Mouse (Mus musculus) brain, embryonic 14.5 days (tissue): ENCODE results near the gene Strada. TPM values are rescaled to one million over a fixed set of nuclear protein-coding genes. Genes with fewer than 3 reads are reported as not detected.

Source experiments
- DNase-seq: peaks from one replicate; pipeline ENCODE4 v3.0.0-alpha.2; 2011; ENCODE audit warnings: low read depth
- CTCF ChIP-seq: fragments of 200-500 bp; IDR thresholded peaks from 2 replicates; pipeline ENCODE4 v1.5.1; 2012; ENCODE audit warnings: inconsistent platforms, mild to moderate bottlenecking, moderate library complexity, borderline replicate concordance; ENCODE audit not compliant: insufficient read depth, insufficient read length; ENCODE audit errors: extremely low read depth
- POLR2A ChIP-seq: fragments of 200-500 bp; IDR thresholded peaks from 2 replicates; pipeline ENCODE4 v1.6.1; 2012; ENCODE audit warnings: mild to moderate bottlenecking, inconsistent platforms, borderline replicate concordance; ENCODE audit not compliant: poor library complexity, insufficient read depth, insufficient read length, severe bottlenecking; ENCODE audit errors: extremely low read depth
- polyA plus RNA-seq: library from polyadenylated mRNA; depleted of rRNA; stranded (reverse); fragments of >200 nt; gene quantifications from 2 replicates; pipeline ENCODE4 v1.2.3, GENCODE M21; 2012

Gene Strada
- polyA plus RNA-seq, 1 experiment, result 54.3 TPM

DNA sequence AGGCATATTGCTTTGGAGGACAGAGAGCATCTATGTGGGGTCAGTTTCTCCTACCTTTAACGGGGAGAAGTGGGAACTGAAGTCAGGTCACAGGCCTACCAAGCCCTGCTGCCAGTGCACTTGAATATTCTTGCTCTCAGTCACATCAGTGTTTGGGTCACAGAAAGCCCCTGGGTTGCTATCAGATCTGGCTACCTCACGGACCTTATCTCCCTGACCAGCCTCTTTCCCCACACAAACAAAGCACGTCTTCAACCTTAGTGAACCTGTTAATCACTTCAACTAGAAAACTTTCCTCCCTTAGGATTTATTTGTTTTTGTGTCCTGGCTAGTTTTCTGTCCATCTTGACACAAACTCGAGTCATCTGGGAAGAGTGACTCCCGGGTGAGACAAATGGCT lies 25.6 kb downstream of the Strada start:
- DNase-seq, result no peak
- TF ChIP-seq POLR2A (no peak), CTCF (no peak)

DNA sequence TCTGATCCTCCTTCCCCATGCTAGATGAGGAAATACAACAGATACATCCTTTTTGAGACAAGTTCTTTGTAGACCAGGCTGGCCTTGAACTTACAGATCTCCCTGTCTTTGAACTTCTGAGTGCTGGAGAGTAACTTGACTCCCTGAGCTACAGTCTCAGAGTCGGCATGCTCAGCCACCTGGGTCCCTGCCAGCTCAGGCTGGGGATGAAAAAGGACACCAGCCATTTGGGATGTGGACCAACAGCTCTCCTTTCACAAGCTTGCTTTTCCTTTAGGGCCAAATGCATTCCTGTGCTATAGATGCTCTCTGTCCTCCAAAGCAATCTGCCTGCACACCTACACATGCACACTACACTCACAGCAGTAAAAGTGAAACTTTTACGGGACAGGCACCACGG lies 26.9 kb downstream of the Strada start:
- DNase-seq, result no peak
- TF ChIP-seq POLR2A (no peak), CTCF (no peak)

DNA sequence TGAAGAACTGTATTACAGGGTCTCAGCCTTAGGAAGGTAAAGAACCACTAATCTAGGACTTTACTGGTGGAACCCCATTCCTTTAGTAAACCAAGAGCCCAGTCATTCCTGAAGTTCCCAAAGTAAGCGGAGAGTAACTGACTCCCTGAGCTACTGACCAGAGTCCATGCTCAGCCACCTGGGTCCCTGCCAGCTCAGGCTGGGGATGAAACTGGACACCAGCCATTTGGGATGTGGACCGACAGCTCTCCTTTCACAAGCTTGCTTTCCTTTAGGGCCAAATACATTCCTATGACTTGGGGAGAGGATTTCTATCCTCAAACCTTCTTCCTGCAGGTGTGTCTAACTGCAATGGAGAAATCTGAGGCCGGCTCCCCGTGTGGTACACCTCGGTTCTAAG lies 27.6 kb downstream of the Strada start:
- no peak for TF ChIP-seq POLR2A
- no peak for TF ChIP-seq CTCF
- DNase-seq, result no peak

DNA sequence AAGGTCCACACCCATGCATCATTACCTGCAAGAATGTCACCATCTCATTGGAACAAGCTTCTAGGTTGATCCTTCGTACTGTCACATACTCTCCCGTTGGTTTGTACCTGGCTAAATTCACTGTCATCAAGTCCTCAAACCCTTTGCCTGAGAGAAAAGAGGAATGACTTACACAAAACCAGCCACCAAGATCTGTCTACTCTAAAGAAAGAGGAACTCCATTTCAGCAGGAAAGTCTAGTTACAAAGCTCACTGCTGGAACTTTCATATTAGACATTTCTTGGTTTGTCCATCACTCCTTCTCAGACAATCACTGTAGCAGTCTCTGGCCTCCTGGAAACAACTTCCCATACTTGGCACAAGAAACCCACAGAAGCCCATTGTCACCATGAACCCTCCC lies 28.7 kb downstream of the Strada start:
- DNase-seq, result no peak
- no peak for TF ChIP-seq CTCF
- TF ChIP-seq POLR2A, result no peak

DNA sequence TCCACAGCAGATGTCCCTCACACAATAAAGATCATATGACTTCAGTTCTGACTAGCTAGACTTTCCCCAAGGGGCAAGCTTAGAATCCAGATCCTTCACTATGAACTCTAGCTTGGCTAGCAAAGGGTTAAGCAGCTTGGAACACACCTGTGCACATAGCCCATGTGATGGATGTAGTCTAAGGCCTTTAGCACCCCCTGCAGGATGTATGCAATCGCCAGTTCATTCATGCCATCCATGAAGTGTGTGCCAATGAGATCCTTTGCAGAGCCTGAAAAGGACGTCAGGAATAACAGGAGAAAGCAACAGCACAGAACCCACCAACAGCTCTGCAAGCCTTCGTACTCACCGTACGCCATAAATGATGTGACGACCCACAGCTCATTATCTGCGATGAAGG lies 31.2 kb downstream of the Strada start:
- peak; percentile 42 for DNase-seq

DNA sequence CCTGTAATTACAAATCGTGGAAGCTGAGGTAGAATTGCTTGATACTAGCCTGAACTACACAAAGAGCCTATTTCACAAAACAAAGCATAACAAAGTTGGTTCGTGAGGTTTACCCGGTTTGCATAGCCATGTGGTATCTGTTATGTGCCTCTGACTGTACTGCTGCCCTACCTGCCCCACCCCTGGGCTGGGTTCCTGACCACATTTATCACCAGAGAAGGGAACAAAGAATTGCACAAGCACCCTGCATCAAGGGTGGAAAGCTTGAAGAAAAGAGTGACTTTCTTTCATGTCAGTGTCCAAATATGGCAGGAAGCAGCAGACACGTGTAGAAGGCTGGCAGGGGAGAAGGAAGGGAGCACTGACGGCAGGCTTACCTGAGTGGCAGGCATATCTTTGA lies 34.5 kb downstream of the Strada start:
- no peak for DNase-seq
- no peak for TF ChIP-seq POLR2A
- TF ChIP-seq CTCF, result no peak

More for the DNA sequence above, 31.2 kb downstream of the Strada start:
- TF ChIP-seq CTCF (peak; percentile 32; the same call in 1 of the 2 replicates), POLR2A (no peak)

DNA sequence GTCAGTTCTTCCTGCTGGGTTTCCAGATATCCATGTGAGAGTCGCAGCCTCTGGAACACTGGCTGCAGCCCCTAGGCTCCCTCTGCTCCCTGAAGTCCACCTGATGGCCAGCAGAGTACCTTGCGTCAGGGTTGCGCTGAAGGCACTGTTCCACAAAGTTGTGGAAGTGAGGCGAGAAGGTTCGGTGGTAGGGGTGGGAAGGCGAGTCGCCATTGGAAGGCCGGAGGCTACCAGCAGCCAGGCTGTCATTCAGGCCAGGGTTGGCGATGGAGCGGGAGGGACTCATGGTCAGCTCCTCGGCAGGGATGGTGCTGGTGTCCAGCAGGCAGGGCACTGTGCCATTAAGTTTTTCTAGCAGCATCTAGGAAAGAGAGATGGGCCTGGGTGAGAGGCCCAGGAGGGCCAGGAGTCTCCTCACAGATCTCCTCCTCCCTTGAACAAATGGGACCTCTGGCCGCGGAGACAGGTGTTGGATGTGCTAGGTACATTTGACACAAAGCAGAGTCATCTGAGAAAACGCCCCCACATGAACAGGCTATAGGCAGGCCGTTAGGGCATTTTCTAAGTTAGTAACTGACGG lies 37.3 kb downstream of the Strada start:
- TF ChIP-seq POLR2A, result no peak
- TF ChIP-seq CTCF, result no peak
- no peak for DNase-seq

DNA sequence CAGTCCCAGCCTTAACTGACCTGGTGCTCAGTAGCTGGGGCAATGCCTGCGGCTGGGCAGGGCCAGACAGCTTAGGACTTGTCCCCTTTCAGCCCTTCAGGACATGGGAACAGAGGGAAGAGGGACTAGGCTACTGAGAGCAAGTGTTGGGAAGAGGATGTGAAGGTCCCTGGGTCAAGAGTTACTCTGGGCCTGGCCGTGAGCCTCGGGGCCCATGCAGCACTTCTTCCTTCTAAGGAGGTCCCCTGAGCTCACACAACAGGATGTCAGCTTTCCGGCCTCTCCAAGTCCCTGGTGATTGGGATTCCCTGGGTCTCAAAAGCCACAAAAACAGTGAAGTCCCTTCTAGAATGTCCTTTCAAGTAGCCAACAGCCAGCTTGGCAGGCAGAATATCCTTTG lies 38.4 kb downstream of the Strada start:
- no peak for DNase-seq
- TF ChIP-seq POLR2A (no peak), CTCF (no peak)

DNA sequence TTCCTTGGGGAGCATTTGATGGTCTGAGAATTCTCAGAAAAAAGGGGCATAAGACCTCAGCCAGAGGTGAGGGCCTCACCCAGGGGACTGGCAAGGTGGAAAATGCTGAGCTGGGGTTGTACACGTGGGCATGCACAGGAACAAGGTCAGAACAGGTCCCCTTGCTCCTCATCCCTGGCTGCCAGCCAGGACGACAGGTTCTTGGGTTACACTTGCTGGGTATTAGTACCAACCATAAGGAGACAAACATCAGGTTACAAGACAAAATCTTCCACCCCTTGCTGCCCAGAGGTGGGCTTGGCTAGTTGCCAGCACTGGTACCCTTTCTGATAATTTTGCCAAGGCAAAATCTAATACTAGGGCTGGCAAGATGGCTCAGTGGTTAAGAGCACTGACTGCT lies 39.7 kb downstream of the Strada start:
- no peak for DNase-seq
- TF ChIP-seq CTCF, result no peak
- TF ChIP-seq POLR2A, result no peak

DNA sequence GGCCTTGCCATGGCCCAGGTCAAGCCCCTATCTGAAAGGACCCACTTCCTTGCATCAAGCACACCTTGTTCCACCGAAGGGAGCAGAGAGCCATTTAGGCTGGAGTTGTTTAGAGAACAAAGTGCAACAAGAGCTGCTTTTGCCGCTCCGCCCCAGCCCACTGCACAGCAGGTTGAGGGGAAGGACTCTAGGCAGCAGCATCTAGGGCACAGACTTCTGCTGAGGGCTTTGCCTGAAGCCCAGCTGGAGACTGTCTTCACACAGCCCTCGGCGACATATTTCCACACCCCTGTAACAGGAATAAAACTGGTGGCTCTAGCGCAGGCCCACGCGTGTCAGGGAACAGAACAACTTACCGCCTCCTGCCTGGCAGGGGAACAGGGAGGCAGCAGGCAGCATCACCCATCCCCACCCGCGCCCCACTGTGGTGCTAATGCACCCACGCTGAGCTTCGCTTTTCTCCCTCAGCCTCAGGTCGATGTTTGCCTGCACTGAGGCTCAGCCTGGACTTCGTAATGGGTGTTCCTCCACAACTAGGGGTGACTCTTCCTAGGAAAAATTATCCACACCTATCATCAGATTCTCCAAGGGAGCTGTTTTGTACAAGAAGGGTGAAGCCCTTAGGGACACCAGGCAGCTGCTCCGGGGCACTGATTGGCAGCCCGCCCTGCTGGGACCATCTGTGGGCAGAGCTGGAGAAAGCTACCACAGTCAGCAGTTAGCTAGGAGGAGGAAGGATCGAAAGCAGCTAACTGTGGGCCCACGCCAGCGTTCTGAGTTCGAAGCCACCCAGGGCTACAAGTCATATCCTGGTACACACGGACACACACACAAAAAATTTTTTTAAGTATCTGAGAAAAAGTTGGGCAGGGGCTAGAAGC lies 40.9 kb downstream of the Strada start, which contains the start of the genes Gm10840 and Limd2:
Gene Gm10840 (plus strand): TSS at position 10 of the 881 bp plus-strand sequence.
Gene Limd2 (minus strand): TSS at position 20 of the 881 bp plus-strand sequence.
- no peak for TF ChIP-seq CTCF
- TF ChIP-seq POLR2A, result no peak
- peak; percentile 79 for DNase-seq

DNA sequence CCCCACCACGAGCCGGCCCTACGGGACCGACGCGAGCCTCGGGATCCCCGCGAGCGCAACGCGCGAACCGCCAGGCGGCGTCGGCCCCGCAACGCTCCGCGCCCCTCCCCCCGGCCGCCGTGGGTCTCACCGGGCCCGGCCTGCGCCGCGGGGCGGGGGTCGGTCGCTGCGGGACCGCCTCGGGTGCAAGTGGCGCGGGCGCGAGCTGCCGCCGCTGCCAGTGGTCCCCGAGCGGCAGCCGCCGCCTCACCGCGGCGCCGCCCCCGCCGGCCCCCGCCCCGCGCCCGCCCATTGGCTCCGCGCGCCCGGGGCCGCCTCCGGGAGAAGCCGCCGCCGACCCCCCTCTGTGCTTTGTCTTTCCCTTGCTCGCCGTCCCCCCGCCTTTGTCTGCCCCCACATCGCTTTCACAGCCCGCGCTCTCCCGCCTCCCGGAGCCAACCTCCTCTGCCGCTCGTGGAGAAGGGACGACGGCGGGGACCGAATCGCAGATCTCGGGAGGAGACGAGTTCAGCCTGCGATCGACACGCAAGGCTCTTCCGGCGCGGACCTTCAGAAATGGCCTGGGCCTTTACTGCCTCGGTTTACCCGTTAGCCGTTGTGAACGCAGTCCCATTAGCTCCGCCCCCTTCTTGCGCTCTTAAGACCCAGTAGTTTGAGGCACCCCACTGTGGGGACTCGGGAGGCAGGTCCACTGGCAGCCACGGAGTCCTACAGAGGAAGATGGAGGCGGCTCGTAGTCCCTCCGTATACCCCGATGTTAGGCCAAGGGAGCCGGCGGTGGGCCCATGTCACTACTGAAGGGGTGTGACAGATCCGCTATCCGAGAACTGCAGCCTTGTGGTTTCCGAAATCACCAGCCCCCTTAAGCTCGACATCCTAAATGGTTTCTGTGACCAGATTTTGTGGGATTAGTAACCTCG lies 41.8 kb downstream of the Strada start:
- TF ChIP-seq POLR2A (peak; percentile 85), CTCF (peak; percentile 17; the same call in 1 of the 2 replicates)

More for the DNA sequence above, 41.8 kb downstream of the Strada start:
- DNase-seq, result peak; percentile 94
